Mouse (Mus musculus) layer of hippocampus, adult 8-10 months (tissue): ENCODE measurements at regions not wholly inside any gene's neighbourhood (a gene's known extent, or its start where the extent isn't known, plus 50 kb on each side); places are given as distances from the start of the nearest gene placed in this dataset.

Source experiments
- DNase-seq, 2 experiments: peaks; one replicate each; pipeline ENCODE4 v3.0.0; 2022; ENCODE audit warnings: low spot score in 2 of 2

- no peak for DNase-seq
Measured at GRCm38 (mm10) chr1:114287349-114287748, 1397.2 kb upstream of the Cntnap5a start.

GRCm38 (mm10) chr1:114330541-114330940 is 1354.0 kb upstream of the Cntnap5a start:
- peak; percentile 80 to 82 for DNase-seq

DNA sequence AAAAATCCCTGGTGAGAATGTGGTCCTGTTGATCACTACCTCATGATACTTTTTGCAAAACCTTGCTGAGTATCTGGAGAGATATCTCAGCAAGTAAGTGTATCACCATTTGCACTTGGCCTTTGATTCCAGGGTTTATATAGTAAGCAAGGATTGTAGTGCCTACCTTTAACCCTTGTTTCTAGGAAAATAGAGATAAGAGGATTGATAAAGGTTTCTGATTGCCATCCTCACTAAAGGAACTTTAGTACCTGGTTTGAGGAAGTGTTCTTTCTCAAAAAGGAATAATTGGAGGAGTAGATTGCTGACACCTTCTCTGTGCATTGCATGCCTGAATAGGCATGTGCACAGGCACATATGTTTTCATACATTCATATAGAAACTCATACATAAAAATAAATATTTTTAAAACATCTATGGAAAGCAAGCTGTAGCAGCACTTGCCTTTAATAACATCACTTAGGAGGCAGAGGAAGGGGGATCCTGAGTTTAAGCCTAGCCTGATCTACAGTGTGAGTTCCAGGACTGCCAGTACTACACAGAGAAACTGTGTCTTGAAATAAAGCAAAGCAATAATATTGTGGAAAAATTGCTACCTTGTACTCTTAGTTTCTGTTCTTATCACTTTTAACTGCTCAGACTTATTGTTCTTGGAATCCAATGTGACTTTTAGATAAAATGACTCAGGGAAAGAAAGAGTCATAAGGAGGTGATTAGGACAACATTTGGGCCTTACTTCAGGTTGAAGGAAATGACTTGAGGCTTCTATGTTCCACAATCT is 1326.2 kb upstream of the Cntnap5a start:
- no peak for DNase-seq

DNA sequence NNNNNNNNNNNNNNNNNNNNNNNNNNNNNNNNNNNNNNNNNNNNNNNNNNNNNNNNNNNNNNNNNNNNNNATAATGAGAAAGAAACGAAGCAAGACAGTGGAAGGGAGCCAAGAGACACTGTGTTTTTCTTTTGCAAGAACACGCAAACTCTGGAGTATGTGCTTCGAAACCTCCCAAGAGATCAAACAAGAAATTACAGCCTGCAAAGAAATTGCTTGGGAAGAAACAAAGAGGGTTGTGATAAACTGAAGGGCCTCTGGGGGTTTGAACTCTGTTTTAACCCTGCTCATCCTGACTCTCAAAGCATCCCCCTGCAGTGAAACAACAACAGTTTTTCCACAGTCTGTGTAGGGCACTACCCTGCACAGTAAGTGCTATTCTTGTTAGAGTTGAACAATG is 1292.5 kb upstream of the Cntnap5a start:
- DNase-seq = no peak
